Mouse (Mus musculus): Measurements from ENCODE around the gene Pnp.
"Not testable (repeated sequence)": the region's sequence is repeated elsewhere in the genome, so short reads cannot be mapped to it uniquely, and the experiment has no call there.

The Pnp gene

GRCm38 (mm10) chr14:50975001-50975400 lies 44.1 kb downstream of the Pnp start:
- no peak for DNase-seq (ENCODE audit: low spot score)

- DNase-seq (ENCODE audit: low spot score): no peak
These were observed 45.8 kb downstream of the Pnp start for GRCm38 (mm10) chr14:50976674-50977073.

- not testable (repeated sequence) for DNase-seq (ENCODE audit: low spot score)
These were observed 47.6 kb downstream of the Pnp start for GRCm38 (mm10) chr14:50978451-50978850.

DNA sequence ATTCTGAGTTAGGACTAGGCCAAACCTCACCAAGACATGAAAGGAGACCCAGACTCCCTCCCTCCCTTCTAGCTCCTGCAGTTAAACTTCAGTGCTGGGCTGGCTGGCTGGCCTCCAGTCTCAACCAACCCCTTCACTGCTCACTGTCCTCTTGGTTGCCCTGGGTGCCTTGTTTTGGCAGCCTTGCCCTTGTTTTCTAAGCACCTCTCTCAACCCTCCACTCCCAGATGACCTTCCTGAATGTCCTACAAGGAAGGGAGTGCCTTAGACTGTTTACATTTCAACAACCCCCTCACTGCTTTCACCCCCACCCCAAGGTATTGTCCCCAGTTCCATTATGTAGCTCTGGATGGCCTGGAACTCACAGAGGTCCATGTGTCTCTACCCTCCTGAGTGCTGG lies 48.7 kb downstream of the Pnp start:
- DNase-seq (ENCODE audit: low spot score): no peak

DNA sequence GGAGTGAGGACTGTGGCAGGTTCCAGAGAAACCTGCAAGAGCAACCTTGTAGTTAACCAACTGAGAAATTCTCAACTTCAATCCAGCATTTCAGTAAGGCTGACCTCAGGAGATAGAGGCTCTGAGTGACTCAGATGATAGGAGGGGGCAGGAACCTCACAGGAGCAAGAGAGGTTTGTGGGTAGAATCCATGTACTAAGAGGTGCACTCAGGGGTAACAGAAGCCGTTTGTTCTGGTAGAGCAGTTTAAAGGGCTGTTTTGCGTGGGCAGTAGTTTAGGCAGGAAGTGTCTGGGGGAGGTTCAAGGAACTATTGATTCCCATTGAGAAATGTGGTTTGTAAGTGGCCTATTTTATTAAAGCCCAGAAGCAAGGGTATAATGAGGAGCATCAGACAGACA lies 50.3 kb downstream of the Pnp start:
- no peak for DNase-seq (ENCODE audit: low spot score)

GRCm38 (mm10) chr14:50981837-50982236 lies 51.0 kb downstream of the Pnp start:
- DNase-seq (ENCODE audit: low spot score): no peak

- DNase-seq (ENCODE audit: low spot score): no peak
These were observed 56.8 kb downstream of the Pnp start for GRCm38 (mm10) chr14:50987668-50988067.

DNA sequence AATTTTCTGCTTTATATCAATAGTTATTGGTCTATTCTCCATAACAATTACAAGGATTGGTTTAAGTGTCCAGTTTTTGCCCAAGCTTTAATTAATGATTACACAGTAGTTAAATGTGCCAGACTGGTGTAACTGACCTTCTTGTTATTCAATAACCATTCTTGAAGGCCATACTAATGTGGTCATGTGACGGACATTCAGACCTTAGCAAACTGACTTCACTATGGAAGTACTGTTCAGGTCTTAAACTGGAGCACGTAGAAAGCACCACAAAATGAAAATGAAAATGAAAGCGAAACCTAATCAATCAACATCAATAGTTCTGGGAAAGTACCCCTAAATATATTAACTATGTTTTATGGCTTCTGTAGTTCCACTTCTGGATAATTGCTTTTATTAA lies 60.2 kb downstream of the Pnp start:
- no peak for DNase-seq (ENCODE audit: low spot score)

DNA sequence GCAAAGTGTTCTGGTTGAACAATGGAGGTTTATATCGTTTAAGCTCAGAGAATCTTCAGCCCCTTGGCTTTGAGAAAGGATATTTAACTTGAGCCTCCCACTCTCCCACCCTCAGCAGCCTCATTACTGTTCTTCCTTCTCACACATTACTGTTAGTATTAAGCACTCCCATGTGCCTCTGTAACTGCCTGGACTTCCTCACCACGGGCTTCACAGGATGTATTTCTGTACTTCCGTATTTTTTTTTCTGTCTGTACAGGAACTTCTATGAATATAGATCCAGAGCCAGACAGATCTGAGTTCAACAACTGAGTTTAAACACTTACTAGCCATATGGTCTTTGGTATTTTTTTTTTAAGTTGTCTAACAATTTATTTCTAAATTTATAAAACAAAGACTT lies 66.2 kb downstream of the Pnp start:
- DNase-seq (ENCODE audit: low spot score): no peak

- no peak for DNase-seq (ENCODE audit: low spot score)
These were observed 67.3 kb downstream of the Pnp start for GRCm38 (mm10) chr14:50997999-50998666.

- no peak for DNase-seq (ENCODE audit: low spot score)
These were observed 76.4 kb downstream of the Pnp start, which contains the start of gene Rnase10 for GRCm38 (mm10) chr14:51007152-51007801. Gene Rnase10, plus strand, starts transcription at chr14:51007751.

GRCm38 (mm10) chr14:51007914-51008713 lies 77.2 kb downstream of the Pnp start:
- no peak for DNase-seq (ENCODE audit: low spot score)

DNA sequence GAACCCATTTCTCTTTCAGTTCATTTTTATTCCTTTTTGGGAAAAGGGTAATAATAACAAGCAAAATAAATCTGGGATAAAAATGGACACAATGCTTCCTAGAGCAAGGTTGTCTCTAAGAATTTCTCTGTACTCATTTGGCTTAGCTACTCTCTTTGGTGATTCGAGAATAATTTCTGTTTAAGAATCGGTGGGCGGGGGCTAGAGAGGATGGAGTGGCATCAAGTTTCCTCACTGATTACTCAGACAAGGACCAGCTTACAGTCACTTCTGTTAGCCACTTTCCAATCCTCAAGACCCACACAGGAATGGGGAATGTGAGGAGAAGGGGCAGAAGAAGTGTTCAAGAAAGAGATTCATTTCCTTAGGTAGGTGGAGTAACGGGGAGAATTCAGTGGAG lies 77.9 kb downstream of the Pnp start:
- no peak for DNase-seq (ENCODE audit: low spot score)

- no peak for DNase-seq (ENCODE audit: low spot score)
These were observed 78.7 kb downstream of the Pnp start for GRCm38 (mm10) chr14:51009572-51009971.

GRCm38 (mm10) chr14:51014724-51015123 lies 83.8 kb downstream of the Pnp start:
- not testable (repeated sequence) for DNase-seq (ENCODE audit: low spot score)

Data from c-Kit-positive CD71-positive TER-119-positive erythroid progenitor cells, embryonic 14.5 days (primary cell).